Mouse (Mus musculus): ENCODE data around the gene Gtpbp6.

Gtpbp6 gene

GRCm38 (mm10) chr5:110107581-110108304 lies at the start of gene Gtpbp6:
Gtpbp6 (minus strand) TSS chr5:110108197.
- DNase-seq (ENCODE audit: low read depth, low spot score): peak; percentile 99

- peak; percentile 25 for DNase-seq (ENCODE audit: low read depth, low spot score)
Measured at GRCm38 (mm10) chr5:110143007-110143406, 35.0 kb upstream of the Gtpbp6 start.

DNA sequence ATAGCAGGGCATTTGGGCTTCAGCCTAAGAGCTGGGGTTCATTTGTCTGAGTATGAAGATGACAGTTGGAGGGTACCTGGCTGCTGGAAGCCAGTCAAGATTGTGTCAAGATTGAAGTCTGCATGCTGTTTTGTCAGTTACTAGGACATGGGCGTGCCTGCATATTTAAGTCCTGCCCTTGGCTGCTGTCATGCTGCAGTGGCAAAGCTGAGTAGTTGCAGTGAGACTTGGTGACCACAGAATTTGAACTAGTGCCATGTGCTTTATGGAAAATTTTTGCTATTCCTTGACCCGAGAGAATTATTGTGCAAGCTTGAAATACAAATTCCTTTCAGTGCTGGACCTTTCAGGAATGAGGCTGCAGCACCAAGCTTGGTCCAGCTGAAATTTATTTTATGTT lies 34.3 kb upstream of the Gtpbp6 start:
- DNase-seq (ENCODE audit: low read depth, low spot score): no peak

- DNase-seq (ENCODE audit: low read depth, low spot score): no peak
Measured at GRCm38 (mm10) chr5:110140424-110140823, 32.4 kb upstream of the Gtpbp6 start.

- DNase-seq (ENCODE audit: low read depth, low spot score): no peak
Measured at GRCm38 (mm10) chr5:110139325-110139724, 31.3 kb upstream of the Gtpbp6 start.

GRCm38 (mm10) chr5:110137816-110138215 lies 29.8 kb upstream of the Gtpbp6 start:
- DNase-seq (ENCODE audit: low read depth, low spot score): no peak

DNA sequence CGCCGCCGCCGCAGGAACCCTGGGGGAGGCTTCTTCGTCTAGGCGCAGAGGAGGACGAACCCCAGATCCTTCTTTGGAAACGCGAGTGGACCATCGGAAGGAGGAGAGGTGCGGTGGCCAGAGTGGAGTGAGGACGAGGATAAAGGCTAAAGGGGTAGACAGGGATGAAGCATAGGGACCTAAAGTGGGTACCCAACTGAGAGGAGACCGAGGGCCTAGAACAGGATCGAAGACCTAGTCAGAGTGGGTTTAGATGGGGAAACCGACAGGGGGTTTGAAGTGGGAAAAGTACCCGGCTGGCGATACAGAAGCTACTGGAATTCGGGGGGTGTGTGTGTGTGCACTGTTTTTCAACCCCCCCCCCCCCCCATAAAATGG lies 28.1 kb upstream of the Gtpbp6 start:
- no peak for DNase-seq (ENCODE audit: low read depth, low spot score)

GRCm38 (mm10) chr5:110135293-110136086 lies 27.5 kb upstream of the Gtpbp6 start, which contains the start of gene Chfr:
Chfr (plus strand) TSS chr5:110135842.
- peak; percentile 99 for DNase-seq (ENCODE audit: low read depth, low spot score)

- DNase-seq (ENCODE audit: low read depth, low spot score): peak; percentile 66
Measured at GRCm38 (mm10) chr5:110122380-110122779, 14.4 kb upstream of the Gtpbp6 start.

DNA sequence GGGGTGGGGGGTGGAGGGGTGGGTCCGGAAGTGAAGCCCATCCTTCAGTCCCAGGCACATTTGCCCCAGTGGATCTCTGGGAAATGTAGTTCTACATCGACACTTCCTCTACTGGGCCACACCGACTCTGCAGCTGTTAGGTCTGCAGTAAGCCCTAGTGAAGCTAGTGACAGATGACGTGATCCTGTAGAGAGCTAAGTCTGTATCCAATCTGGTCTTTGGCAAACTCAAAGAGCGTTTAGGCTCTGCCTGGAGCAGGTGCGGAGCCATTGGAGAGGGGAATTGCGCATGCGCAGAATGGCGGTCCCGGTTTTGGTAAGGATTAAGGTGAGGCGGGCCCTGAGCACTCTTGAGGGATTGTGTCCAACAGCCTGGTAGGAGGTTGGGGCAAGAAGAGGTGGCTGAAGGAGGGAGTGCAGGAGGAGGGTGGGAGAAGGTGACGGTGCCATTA lies 2.0 kb upstream of the Gtpbp6 start, which contains the start of gene Zfp605:
TSS of gene Zfp605 (plus strand) at position 102 of the 451 bp plus-strand sequence.
- peak; percentile 93 for DNase-seq (ENCODE audit: low read depth, low spot score)

- DNase-seq (ENCODE audit: low read depth, low spot score): no peak
Measured at GRCm38 (mm10) chr5:110108305-110108628, 270 bp upstream of the Gtpbp6 start.

DNA sequence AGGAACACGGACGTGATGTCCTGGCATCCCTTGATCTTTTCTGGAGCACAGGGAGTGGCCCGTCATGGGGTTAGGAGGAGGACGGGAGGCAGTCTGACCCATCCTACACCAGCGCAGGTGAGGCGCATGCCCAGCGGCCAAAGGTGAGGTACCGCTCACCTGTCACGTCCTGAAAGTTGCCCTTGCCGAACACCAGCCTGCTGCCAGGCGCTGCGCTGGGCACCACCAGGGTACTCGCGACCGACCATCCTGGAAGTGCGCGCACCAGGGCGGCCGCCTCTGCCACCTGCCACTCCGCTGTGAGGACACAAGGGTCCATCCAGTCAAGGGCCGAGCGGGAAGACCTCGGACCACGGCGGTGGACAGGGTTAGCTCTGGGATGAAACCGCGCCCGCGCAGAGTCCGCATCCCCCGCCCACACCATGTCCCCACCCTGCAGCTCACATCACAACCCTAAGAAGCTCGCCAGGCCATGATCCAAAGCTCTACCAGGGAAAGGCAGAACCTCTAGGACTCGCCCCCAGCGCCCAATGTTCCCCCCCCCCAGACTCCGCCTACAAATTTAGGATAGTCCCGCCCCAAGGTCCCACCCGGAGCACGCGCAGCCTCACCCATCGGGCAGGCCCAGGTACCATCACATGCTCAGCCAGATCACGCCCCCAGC lies 964 bp downstream of the Gtpbp6 start:
- DNase-seq (ENCODE audit: low read depth, low spot score): no peak

- no peak for DNase-seq (ENCODE audit: low read depth, low spot score)
Measured at GRCm38 (mm10) chr5:110106140-110106871, 1.7 kb downstream of the Gtpbp6 start.

DNA sequence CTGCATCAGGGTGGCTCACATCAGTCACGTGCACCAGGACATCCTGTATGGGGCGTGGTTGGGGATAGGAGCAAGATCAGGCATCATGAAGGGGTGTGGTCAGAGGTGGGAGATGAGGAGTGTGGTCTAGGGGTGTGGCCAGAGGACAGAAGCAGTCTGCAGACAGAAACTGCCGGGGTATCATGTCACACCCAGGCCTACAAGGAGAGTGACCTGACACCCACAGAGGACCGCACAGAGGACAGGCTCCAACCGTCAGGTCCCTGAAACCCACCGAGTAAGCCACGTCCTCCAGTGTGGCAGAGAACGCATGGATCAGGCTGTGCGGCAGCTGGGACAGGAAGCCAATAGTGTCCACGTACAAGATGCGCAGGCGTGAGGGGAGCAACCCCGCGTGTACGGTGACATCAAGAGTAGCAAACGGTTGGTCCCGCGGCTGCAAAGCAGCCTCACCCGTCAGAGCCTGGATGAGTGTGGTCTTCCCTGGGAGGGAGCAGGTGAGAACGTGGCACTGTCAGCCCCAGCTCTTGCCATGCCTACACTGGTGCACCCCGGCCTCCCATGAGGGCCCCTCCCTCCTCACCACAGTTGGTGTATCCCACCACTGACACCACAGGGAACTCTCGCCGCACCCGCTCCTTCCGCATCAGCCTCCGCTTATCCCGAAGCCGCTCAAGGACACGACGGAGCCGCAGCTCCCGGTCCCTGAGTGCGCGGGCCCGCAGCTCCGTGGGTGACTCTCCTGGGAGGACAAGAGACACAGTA lies 3.2 kb downstream of the Gtpbp6 start:
- DNase-seq (ENCODE audit: low read depth, low spot score): peak; percentile 69

GRCm38 (mm10) chr5:110103901-110104615 lies 3.9 kb downstream of the Gtpbp6 start:
- DNase-seq (ENCODE audit: low read depth, low spot score): no peak

- DNase-seq (ENCODE audit: low read depth, low spot score): no peak
Measured at GRCm38 (mm10) chr5:110102853-110103625, 5.0 kb downstream of the Gtpbp6 start.

GRCm38 (mm10) chr5:110102429-110102828 lies 5.6 kb downstream of the Gtpbp6 start:
- DNase-seq (ENCODE audit: low read depth, low spot score): no peak

DNA sequence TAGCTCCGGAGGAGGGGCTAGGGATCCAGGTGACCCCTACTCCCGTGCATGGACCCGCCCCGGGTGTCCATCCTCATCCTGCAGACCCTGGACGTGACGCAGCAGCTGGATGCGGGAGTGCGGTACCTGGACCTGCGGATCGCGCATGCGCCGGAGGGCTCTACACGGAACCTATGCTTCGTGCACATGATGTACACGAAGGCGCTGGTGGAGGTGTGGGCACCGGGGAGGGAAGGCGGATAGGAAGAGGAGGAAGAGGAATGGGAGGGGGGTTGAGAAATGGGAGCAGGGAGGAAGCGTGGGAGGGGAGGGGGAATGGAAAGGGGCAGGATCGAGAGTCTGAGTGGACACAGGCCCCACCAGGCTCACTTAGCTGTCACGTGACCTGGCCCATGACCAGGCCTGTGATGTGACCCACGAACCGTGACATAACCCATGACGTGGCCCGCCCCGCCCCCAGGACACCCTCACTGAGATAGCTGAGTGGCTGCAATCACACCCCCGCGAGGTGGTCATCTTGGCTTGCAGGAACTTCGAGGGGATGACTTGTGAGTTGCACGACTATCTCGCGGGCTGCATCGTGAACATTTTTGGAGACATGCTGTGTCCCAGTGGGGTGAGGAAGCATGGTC lies 6.2 kb downstream of the Gtpbp6 start:
- DNase-seq (ENCODE audit: low read depth, low spot score): peak; percentile 33

All from ES-CJ7 (cell line).